In the genomic region with DNA sequence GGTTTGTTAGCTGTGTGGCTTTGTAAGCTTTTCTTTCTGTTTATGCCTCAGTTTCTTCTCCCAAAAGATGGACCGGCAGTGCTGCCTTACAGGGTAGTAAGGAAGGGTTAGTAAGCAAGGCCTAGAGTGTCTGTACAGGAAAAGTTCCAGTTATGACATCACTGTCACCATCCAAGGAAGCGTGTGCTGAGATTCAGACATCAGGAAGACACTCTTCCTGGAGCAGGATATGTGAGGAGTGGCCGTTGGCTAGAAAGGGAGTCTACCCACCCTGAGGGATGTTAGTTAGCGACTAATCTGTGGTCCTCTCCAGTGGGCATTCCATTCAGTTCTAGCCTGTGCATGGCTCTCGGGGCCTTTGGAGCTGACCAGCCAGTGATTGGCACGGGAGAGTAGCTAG, we compare ENCODE assay signal across 18 mouse cellular contexts. TPM values are rescaled to one million over a fixed set of nuclear protein-coding genes. Genes with fewer than 3 reads are reported as not detected.
A peak's percentile ranks its signal among the peaks of the same experiment; 100 is the strongest.
DNase-seq lines count a peak whose midpoint lies in the region; ATAC-seq and TF ChIP-seq lines count a peak whose summit lies in the region.
"Had no signal": no experiment of that assay in that cellular context is flagged by ENCODE, and none has a peak within 500 bp of the region (broad histone marks: within the 10 kb centered on the region; RNA-seq: fewer than 3 reads in every experiment).

No protein-coding gene starts in this region.

- TF ChIP-seq EP300 in heart, adult 2 months (IDR thresholded peaks at IDR 0.05; ENCODE audit: insufficient read depth, low read depth, low read length), result no peak

- no peaks in the 10 kb centered on the region for H3K27me3 ChIP-seq in heart, adult 2 months (ENCODE audit: control insufficient read depth, insufficient read depth, low read length)
- H3K27me3 ChIP-seq in liver, adult 2 months (ENCODE audit: control insufficient read depth, insufficient read depth, low read length), result no peaks in the 10 kb centered on the region
- H3K27me3 ChIP-seq in kidney, adult 2 months (replicated peaks; ENCODE audit: control insufficient read depth, insufficient read depth, low read length), result no peaks in the 10 kb centered on the region
- H3K27me3 ChIP-seq in liver, embryonic 13.5 days, result no peaks in the 10 kb centered on the region
- H3K27me3 ChIP-seq: hindbrain, embryonic 15.5 days; midbrain, embryonic 12.5 days had no signal

- no peaks in the 10 kb centered on the region for H3K36me3 ChIP-seq in heart, adult 2 months (ENCODE audit: control insufficient read depth, insufficient read depth, low read length)
- no peaks in the 10 kb centered on the region for H3K36me3 ChIP-seq in liver, adult 2 months (ENCODE audit: control insufficient read depth, insufficient read depth, low read length)
- no peaks in the 10 kb centered on the region for H3K36me3 ChIP-seq in kidney, adult 2 months (ENCODE audit: control insufficient read depth, insufficient read depth, low read length)
- peaks cover 91% of the 10 kb centered on the region for H3K36me3 ChIP-seq in liver, embryonic 13.5 days
- H3K36me3 ChIP-seq: hindbrain, embryonic 15.5 days had no signal

- ATAC-seq in liver, embryonic 13.5 days (ENCODE audit: low read depth), result no peak; the same call in 1 of the 2 replicates
- ATAC-seq: forebrain, embryonic 14.5 days had no signal

- no peak for TF ChIP-seq POLR2A in heart, adult 2 months (IDR thresholded peaks at IDR 0.05; ENCODE audit: insufficient read depth, low read depth, low read length)
- TF ChIP-seq POLR2A in liver, adult 2 months (IDR thresholded peaks at IDR 0.05; ENCODE audit: extremely low read depth, insufficient read depth, low read length), result no peak
- TF ChIP-seq POLR2A in kidney, adult 2 months (IDR thresholded peaks at IDR 0.05; ENCODE audit: low read depth, low read length), result no peak

- H3K4me2 ChIP-seq in liver, embryonic 13.5 days, result no peak overlapping the region
- H3K4me2 ChIP-seq: hindbrain, embryonic 15.5 days; midbrain, embryonic 12.5 days had no signal

- no peak for DNase-seq in heart, adult 2 months
- no peak for DNase-seq in heart, postnatal 4 days
- no peak for DNase-seq in liver, adult 2 months (ENCODE audit: extremely low read depth, low read depth, low spot score)
- no peak for DNase-seq in liver
- DNase-seq in kidney, adult 2 months, result peak; percentile 58
- no peak for DNase-seq in liver, embryonic 13.5 days
- DNase-seq in ovary, postnatal 14 days (ENCODE audit: low spot score), result no peak
- no peak for DNase-seq in urinary bladder, postnatal 25 days (ENCODE audit: low spot score)
- DNase-seq: cerebellum, adult 2 months; thymus, adult 2 months had no signal

- peaks cover 8% of the 10 kb centered on the region for H3K4me1 ChIP-seq in heart, adult 2 months (ENCODE audit: control insufficient read depth, insufficient read depth, low read length)
- no peaks in the 10 kb centered on the region for H3K4me1 ChIP-seq in liver, adult 2 months (ENCODE audit: control insufficient read depth, insufficient read depth, low read length)
- H3K4me1 ChIP-seq in kidney, adult 2 months (ENCODE audit: control insufficient read depth, insufficient read depth, low read length), result no peaks in the 10 kb centered on the region
- no peaks in the 10 kb centered on the region for H3K4me1 ChIP-seq in liver, embryonic 13.5 days (replicated peaks)
- H3K4me1 ChIP-seq: hindbrain, embryonic 15.5 days; midbrain, embryonic 12.5 days had no signal

- no peaks in the 10 kb centered on the region for H3K79me2 ChIP-seq in heart, adult 2 months (replicated peaks; ENCODE audit: control insufficient read depth, insufficient read depth, low read length)
- no peaks in the 10 kb centered on the region for H3K79me2 ChIP-seq in liver, adult 2 months (ENCODE audit: control insufficient read depth, insufficient read depth, low read length)

- H3K27ac ChIP-seq in heart, adult 2 months, result peak overlapping the region; percentile 56
- peak overlapping the region; percentile 45; the same call in 1 of the 2 replicates for H3K27ac ChIP-seq in liver, adult 2 months (replicated peaks; ENCODE audit: insufficient read depth, low read depth, low read length)
- H3K27ac ChIP-seq in kidney, adult 2 months (ENCODE audit: insufficient read depth, low read depth, low read length), result peak overlapping the region; percentile 76
- H3K27ac ChIP-seq in liver, embryonic 13.5 days, result peak overlapping the region; percentile 39; the same call in 1 of the 2 replicates
- H3K27ac ChIP-seq: hindbrain, embryonic 15.5 days; layer of hippocampus, adult 2 months; midbrain, embryonic 12.5 days had no signal

- TF ChIP-seq CTCF in heart, adult 2 months (IDR thresholded peaks at IDR 0.05), result no peak
- TF ChIP-seq CTCF in liver, adult 2 months (IDR thresholded peaks at IDR 0.05; ENCODE audit: low read depth, low read length), result no peak
- TF ChIP-seq CTCF in kidney, adult 2 months (conservative IDR thresholded peaks at IDR 0.05; ENCODE audit: insufficient read depth, insufficient read length, low read depth, low read length), result no peak

- 45% methylated on average over 6 of the region's 6 CpGs for WGBS in heart, adult 2 months
- 85% methylated on average over 6 of the region's 6 CpGs for WGBS in liver, adult 2 months
- WGBS in kidney, adult 2 months, result 78% methylated on average over 6 of the region's 6 CpGs
- 71% methylated on average over 6 of the region's 6 CpGs for WGBS in liver, embryonic 13.5 days (ENCODE audit: insufficient replicate concordance)

- no peak overlapping the region for H3K9ac ChIP-seq in heart, adult 2 months (ENCODE audit: low read depth, low read length)
- H3K9ac ChIP-seq in liver, adult 2 months (ENCODE audit: low read depth, low read length), result no peak overlapping the region
- no peak overlapping the region for H3K9ac ChIP-seq in liver, embryonic 13.5 days
- H3K9ac ChIP-seq: hindbrain, embryonic 15.5 days; midbrain, embryonic 12.5 days had no signal

- intact Hi-C loops in heart, adult 2 months (cut with DNase I), result no loop called here

- no peaks in the 10 kb centered on the region for H3K9me3 ChIP-seq in liver, embryonic 13.5 days (replicated peaks)
- H3K9me3 ChIP-seq: hindbrain, embryonic 15.5 days; midbrain, embryonic 12.5 days had no signal

- no peak overlapping the region for H3K4me3 ChIP-seq in heart, adult 2 months
- no peak overlapping the region for H3K4me3 ChIP-seq in liver, adult 2 months (ENCODE audit: insufficient read depth, low read depth, low read length)
- no peak overlapping the region for H3K4me3 ChIP-seq in kidney, adult 2 months (ENCODE audit: insufficient read depth, low read depth, low read length)
- H3K4me3 ChIP-seq in liver, embryonic 13.5 days (replicated peaks), result no peak overlapping the region
- H3K4me3 ChIP-seq: hindbrain, embryonic 15.5 days; layer of hippocampus, adult 2 months; midbrain, embryonic 12.5 days had no signal

RNA-seq across cellular contexts. Expression of a gene that starts 20.4 kb away (rescaled TPM):
- total RNA-seq in heart, adult 2 months (2021), result under 1 TPM; 0.21 to 0.45 TPM
- polyA plus RNA-seq in heart, adult 2 months (2012; rRNA removed), result 0.64 and 1.1 TPM in 2 replicates
- 10 to 100 TPM; 49.2 to 56.5 TPM for total RNA-seq in heart, postnatal 4 days (2021)
- 0.18 and 0.40 TPM in 2 replicates for total RNA-seq in liver, adult 2 months (2014; rRNA removed)
- 0.16 and 0.27 TPM in 2 replicates for polyA plus RNA-seq in liver, adult 2 months (2012; rRNA removed)
- polyA plus RNA-seq in kidney, adult 2 months (2012; rRNA removed), result 0.81 and 0.83 TPM in 2 replicates
- polyA plus RNA-seq in liver, embryonic 13.5 days (2015; fragmentation: Nextera tagmentation; extraction: Ambion mirVana), result 6.6 and 7.4 TPM in 2 replicates

RNA-seq across cellular contexts. Expression of a gene that starts 24.1 kb away (rescaled TPM):
- not detected for total RNA-seq in heart, adult 2 months (2021)
- polyA plus RNA-seq in heart, adult 2 months (2012; rRNA removed), result 0.29 TPM in 1 of 2 replicates, not detected in the other
- total RNA-seq in heart, postnatal 4 days (2021), result not detected
- not detected in 2 replicates for total RNA-seq in liver, adult 2 months (2014; rRNA removed)
- polyA plus RNA-seq in liver, adult 2 months (2012; rRNA removed), result not detected in 2 replicates
- 0.15 TPM in 1 of 2 replicates, not detected in the other for polyA plus RNA-seq in kidney, adult 2 months (2012; rRNA removed)
- polyA plus RNA-seq in liver, embryonic 13.5 days (2015; fragmentation: Nextera tagmentation; extraction: Ambion mirVana), result not detected in 2 replicates
- total RNA-seq: adrenal gland, postnatal 4 days; ES-E14; gastrocnemius, adult 8-10 months; layer of hippocampus, adult 2 months; left cerebral cortex, postnatal 36 days had no signal
- polyA plus RNA-seq: cerebellum, adult 2 months; forebrain, embryonic 14.5 days; hindbrain, embryonic 15.5 days; midbrain, embryonic 12.5 days had no signal

RNA-seq across cellular contexts. Expression of a gene that starts 40.0 kb away (rescaled TPM):
- total RNA-seq in heart, adult 2 months (2021), result 100 to 1,000 TPM; 118 to 129 TPM
- polyA plus RNA-seq in heart, adult 2 months (2012; rRNA removed), result 119 and 122 TPM in 2 replicates
- 100 to 1,000 TPM; 115 to 120 TPM for total RNA-seq in heart, postnatal 4 days (2021)
- 3.7 and 6.2 TPM in 2 replicates for total RNA-seq in liver, adult 2 months (2014; rRNA removed)
- 17.7 and 22.2 TPM in 2 replicates for polyA plus RNA-seq in liver, adult 2 months (2012; rRNA removed)
- 41.8 and 42.7 TPM in 2 replicates for polyA plus RNA-seq in kidney, adult 2 months (2012; rRNA removed)
- 5.5 and 7.5 TPM in 2 replicates for polyA plus RNA-seq in liver, embryonic 13.5 days (2015; fragmentation: Nextera tagmentation; extraction: Ambion mirVana)

RNA-seq across cellular contexts. Expression of a gene that starts 43.9 kb away (rescaled TPM):
- 10 to 100 TPM; 70.6 to 81.9 TPM for total RNA-seq in heart, adult 2 months (2021)
- 86.6 and 96.7 TPM in 2 replicates for polyA plus RNA-seq in heart, adult 2 months (2012; rRNA removed)
- total RNA-seq in heart, postnatal 4 days (2021), result 10 to 100 TPM; 77.4 to 80.8 TPM
- total RNA-seq in liver, adult 2 months (2014; rRNA removed), result 99.6 and 105 TPM in 2 replicates
- polyA plus RNA-seq in liver, adult 2 months (2012; rRNA removed), result 84.1 and 94.0 TPM in 2 replicates
- polyA plus RNA-seq in kidney, adult 2 months (2012; rRNA removed), result 141 and 165 TPM in 2 replicates
- polyA plus RNA-seq in liver, embryonic 13.5 days (2015; fragmentation: Nextera tagmentation; extraction: Ambion mirVana), result 63.8 and 66.9 TPM in 2 replicates

RNA-seq across cellular contexts. Expression of a gene that starts 59.3 kb away (rescaled TPM):
- 1 to 10 TPM; 9.5 to 9.9 TPM for total RNA-seq in heart, adult 2 months (2021)
- 4.3 and 8.5 TPM in 2 replicates for polyA plus RNA-seq in heart, adult 2 months (2012; rRNA removed)
- 1 to 10 TPM; 7.2 to 7.5 TPM for total RNA-seq in heart, postnatal 4 days (2021)
- 4.2 and 5.7 TPM in 2 replicates for total RNA-seq in liver, adult 2 months (2014; rRNA removed)
- polyA plus RNA-seq in liver, adult 2 months (2012; rRNA removed), result 4.1 and 4.3 TPM in 2 replicates
- polyA plus RNA-seq in kidney, adult 2 months (2012; rRNA removed), result 5.1 and 7.4 TPM in 2 replicates
- 32.7 TPM in 2 replicates for polyA plus RNA-seq in liver, embryonic 13.5 days (2015; fragmentation: Nextera tagmentation; extraction: Ambion mirVana)
